Mouse (Mus musculus): ENCODE results near the gene Clba1. TPM values are rescaled to one million over a fixed set of nuclear protein-coding genes. Genes with fewer than 3 reads are reported as not detected.

Clba1 gene
- total and polyA plus RNA-seq, 3 experiments = 15.2 to 21.4 TPM; not detected in 1

- no peak for TF ChIP-seq ZNF384 (IDR thresholded peaks at IDR 0.05; ENCODE audit: low read depth, low read length)
- no peak for TF ChIP-seq USF2 (IDR thresholded peaks at IDR 0.05; ENCODE audit: borderline replicate concordance in 1 of 2, insufficient read depth in 1 of 2, low read depth in 1 of 2, low read length in 2 of 2)
- no peak for TF ChIP-seq TBP (IDR thresholded peaks at IDR 0.05; ENCODE audit: low read depth, low read length)
- peak; percentile 53; the same call in 1 of the 2 replicates for TF ChIP-seq SIN3A (IDR thresholded peaks at IDR 0.05; ENCODE audit: low read length)
- peak; percentile 86 for TF ChIP-seq ETS1 (IDR thresholded peaks at IDR 0.05; ENCODE audit: low read depth, low read length)
- TF ChIP-seq UBTF (IDR thresholded peaks at IDR 0.05; ENCODE audit: borderline replicate concordance, insufficient read depth, low read depth, low read length) = 0 out of 2 replicates have a peak, but pooled peaks have one; percentile 37
- no peak for TF ChIP-seq MYB (IDR thresholded peaks at IDR 0.05; ENCODE audit: low read depth, low read length)
- no peak for TF ChIP-seq MYC (IDR thresholded peaks at IDR 0.05; ENCODE audit: low read depth, low read length)
- peak; percentile 59 for TF ChIP-seq USF1 (IDR thresholded peaks at IDR 0.05; ENCODE audit: low read depth, low read length)
- TF ChIP-seq CHD1 (IDR thresholded peaks at IDR 0.05; ENCODE audit: low read depth, low read length) = no peak
- TF ChIP-seq GABPA (IDR thresholded peaks at IDR 0.05; ENCODE audit: low read depth, low read length) = no peak
- peak; percentile 42 for TF ChIP-seq HCFC1 (IDR thresholded peaks at IDR 0.05; ENCODE audit: low read depth, low read length)
- no peak for TF ChIP-seq POLR2AphosphoS2 (IDR thresholded peaks at IDR 0.05; ENCODE audit: low read length)
- TF ChIP-seq CHD2 (IDR thresholded peaks at IDR 0.05; ENCODE audit: low read length) = no peak
- no peak for TF ChIP-seq RAD21 (IDR thresholded peaks at IDR 0.05; ENCODE audit: low read depth, low read length)
- TF ChIP-seq POLR2AphosphoS5 (IDR thresholded peaks at IDR 0.05; ENCODE audit: borderline replicate concordance, low read depth, low read length) = no peak
- no peak for TF ChIP-seq JUND (IDR thresholded peaks at IDR 0.05; ENCODE audit: low read depth, low read length)
- no peak for TF ChIP-seq KAT2A (conservative IDR thresholded peaks at IDR 0.05; ENCODE audit: low read depth, low read length)
- no peak for TF ChIP-seq ZKSCAN1 (IDR thresholded peaks at IDR 0.05; ENCODE audit: low read depth, low read length)
- TF ChIP-seq MAFK (IDR thresholded peaks at IDR 0.05; ENCODE audit: borderline replicate concordance, low read depth, low read length) = no peak
- TF ChIP-seq E2F4 (IDR thresholded peaks at IDR 0.05; ENCODE audit: borderline replicate concordance, low read depth, low read length) = no peak
- no peak for TF ChIP-seq ELF1 (IDR thresholded peaks at IDR 0.05; ENCODE audit: low read depth, low read length)
Observed at GRCm38 (mm10) chr12:112795466-112796104, 13.2 kb upstream of the Clba1 start (continued).

Measured in MEL (cell line).